8 mouse cellular contexts compared by ENCODE assay signal in genomic region chr8:106140769-106141168, GRCm38 (mm10). TPM values are rescaled to one million over a fixed set of nuclear protein-coding genes. Genes with fewer than 3 reads are reported as not detected.
DNase-seq lines count a peak whose midpoint lies in the region; ATAC-seq and TF ChIP-seq lines count a peak whose summit lies in the region.

No protein-coding gene starts in this region.

- peak; percentile 88 for DNase-seq in embryonic facial prominence, embryonic 14.5 days (ENCODE audit: low spot score)
- DNase-seq in heart, embryonic 10.5 days (ENCODE audit: low spot score), result peak; percentile 92
- peak; percentile 81 to 88 for DNase-seq in kidney, postnatal 25 days
- peak; percentile 83 for DNase-seq in lung, adult 2 months
- peak; percentile 85 for DNase-seq in thymus, adult 2 months

- H3K9me3 ChIP-seq in embryonic facial prominence, embryonic 14.5 days (ENCODE audit: control insufficient read depth, low read length), result no peaks in the 10 kb centered on the region
- no peaks in the 10 kb centered on the region for H3K9me3 ChIP-seq in heart, embryonic 10.5 days

- TF ChIP-seq POLR2A in bone marrow, adult 2 months (IDR thresholded peaks at IDR 0.05; ENCODE audit: borderline replicate concordance, control insufficient read depth, low read depth, low read length), result no peak
- no peak for TF ChIP-seq POLR2A in lung, adult 2 months (IDR thresholded peaks at IDR 0.05; ENCODE audit: borderline replicate concordance, extremely low read depth, low read depth, low read length)
- no peak for TF ChIP-seq POLR2A in thymus, adult 2 months (IDR thresholded peaks at IDR 0.05; ENCODE audit: control insufficient read depth, extremely low read depth, insufficient read depth, low read length, poor library complexity)

- no peak overlapping the region for H3K27ac ChIP-seq in bone marrow, adult 2 months (ENCODE audit: control insufficient read depth, insufficient read depth, low read depth, low read length, poor library complexity)
- H3K27ac ChIP-seq in embryonic facial prominence, embryonic 14.5 days (replicated peaks; ENCODE audit: low read depth, low read length), result no peak overlapping the region
- no peak overlapping the region for H3K27ac ChIP-seq in heart, embryonic 10.5 days
- H3K27ac ChIP-seq in thymus, adult 2 months (ENCODE audit: control insufficient read depth, insufficient read depth, low read length), result no peak overlapping the region

- no peaks in the 10 kb centered on the region; the same call in 1 of the 2 replicates for H3K4me1 ChIP-seq in bone marrow, adult 2 months (ENCODE audit: control insufficient read depth, insufficient read depth, low read length)
- H3K4me1 ChIP-seq in embryonic facial prominence, embryonic 14.5 days (ENCODE audit: control insufficient read depth, insufficient read depth, low read length), result 0 out of 2 replicates have a peak, but pooled peaks cover 4% of the 10 kb centered on the region
- H3K4me1 ChIP-seq in heart, embryonic 10.5 days, result peaks cover 34% of the 10 kb centered on the region
- H3K4me1 ChIP-seq in lung, adult 2 months (ENCODE audit: control insufficient read depth, insufficient read depth, low read length), result peaks cover 6% of the 10 kb centered on the region; the same call in 1 of the 2 replicates
- peaks cover 25% of the 10 kb centered on the region for H3K4me1 ChIP-seq in thymus, adult 2 months (replicated peaks; ENCODE audit: control insufficient read depth, insufficient read depth, low read length)

- H3K4me2 ChIP-seq in embryonic facial prominence, embryonic 14.5 days (ENCODE audit: low read depth, low read length), result no peak overlapping the region

- no peak overlapping the region for H3K4me3 ChIP-seq in bone marrow, adult 2 months (replicated peaks; ENCODE audit: control insufficient read depth, low read depth, low read length)
- H3K4me3 ChIP-seq in embryonic facial prominence, embryonic 14.5 days (ENCODE audit: low read depth, low read length), result no peak overlapping the region
- H3K4me3 ChIP-seq in heart, embryonic 10.5 days, result no peak overlapping the region
- H3K4me3 ChIP-seq in lung, adult 2 months (replicated peaks; ENCODE audit: extremely low read depth, low read depth, low read length), result no peak overlapping the region
- H3K4me3 ChIP-seq in thymus, adult 2 months (ENCODE audit: control insufficient read depth, insufficient read depth, low read length), result no peak overlapping the region

- H3K27me3 ChIP-seq in embryonic facial prominence, embryonic 14.5 days (replicated peaks; ENCODE audit: control insufficient read depth, insufficient read depth, low read length), result peaks cover 21% of the 10 kb centered on the region
- peaks cover 16% of the 10 kb centered on the region for H3K27me3 ChIP-seq in heart, embryonic 10.5 days (ENCODE audit: insufficient read depth, poor library complexity, severe bottlenecking)
- peaks cover 22% of the 10 kb centered on the region for H3K27me3 ChIP-seq in thymus, adult 2 months (ENCODE audit: control insufficient read depth, insufficient read depth, low read length)

- TF ChIP-seq CTCF in bone marrow, adult 2 months (IDR thresholded peaks at IDR 0.05; ENCODE audit: control insufficient read depth, insufficient read depth, low read length), result peak; percentile 85
- TF ChIP-seq CTCF in lung, adult 2 months (IDR thresholded peaks at IDR 0.05; ENCODE audit: insufficient read depth, low read length), result peak; percentile 74
- TF ChIP-seq CTCF in thymus, adult 2 months (IDR thresholded peaks at IDR 0.05; ENCODE audit: borderline replicate concordance, control insufficient read depth, extremely low read depth, insufficient read depth, low read length, poor library complexity), result no peak

- 13% methylated on average over 13 of the region's 13 CpGs for WGBS in bone marrow, adult 2 months
- WGBS in embryonic facial prominence, embryonic 14.5 days, result 13% methylated on average over 13 of the region's 13 CpGs
- WGBS in heart, embryonic 10.5 days, result 17% methylated on average over 13 of the region's 13 CpGs
- 13% methylated on average over 13 of the region's 13 CpGs for WGBS in lung, adult 2 months
- 14% methylated on average over 13 of the region's 13 CpGs for WGBS in thymus, adult 2 months

- H3K9ac ChIP-seq in embryonic facial prominence, embryonic 14.5 days (ENCODE audit: low read depth, low read length), result no peak overlapping the region

- no peaks in the 10 kb centered on the region for H3K36me3 ChIP-seq in embryonic facial prominence, embryonic 14.5 days (ENCODE audit: control insufficient read depth, insufficient read depth, low read length)
- no peaks in the 10 kb centered on the region for H3K36me3 ChIP-seq in heart, embryonic 10.5 days
- H3K36me3 ChIP-seq in thymus, adult 2 months (ENCODE audit: control insufficient read depth, insufficient read depth, low read length), result no peaks in the 10 kb centered on the region

- ATAC-seq in CD4-positive, CD25-positive, alpha-beta regulatory T cell, adult 4 months, result peak; percentile 82
- no peak for ATAC-seq in embryonic facial prominence, embryonic 14.5 days (ENCODE audit: low read depth)
- ATAC-seq in neutrophil, adult 5-6 weeks (ENCODE audit: extremely low read depth, insufficient number of reproducible peaks, low FRiP score, poor library complexity, severe bottlenecking), result peak; percentile 79

RNA-seq across cellular contexts. Expression of gene Esrp2, which starts 4.0 kb away (rescaled TPM):
- polyA plus RNA-seq in CD4-positive, CD25-positive, alpha-beta regulatory T cell, adult 4 months (2017; shearing (Covaris generic)), result not detected
- polyA plus RNA-seq in bone marrow, adult 2 months (2011; ENCODE audit: insufficient read depth, insufficient read length, low replicate concordance, missing spikeins), result not detected in 2 replicates
- polyA plus RNA-seq in embryonic facial prominence, embryonic 14.5 days (2014; fragmentation: Nextera tagmentation; extraction: Ambion mirVana), result 14.9 and 20.0 TPM in 2 replicates
- 2.4 and 5.4 TPM in 2 replicates for polyA plus RNA-seq in heart, embryonic 10.5 days (2016; fragmentation: Nextera tagmentation; extraction: Ambion mirVana)
- 40.1 and 47.0 TPM in 2 replicates for polyA plus RNA-seq in lung, adult 2 months (2012; rRNA removed)
- 0.25 TPM in 1 of 2 replicates, not detected in the other for total RNA-seq in neutrophil, adult 5-6 weeks (2017)
- polyA plus RNA-seq in thymus, adult 2 months (2012; rRNA removed), result 24.5 and 29.9 TPM in 2 replicates

RNA-seq across cellular contexts. Expression of gene Pla2g15, which starts 9.4 kb away (rescaled TPM):
- 1 to 10 TPM; 4.8 to 7.7 TPM for polyA plus RNA-seq in CD4-positive, CD25-positive, alpha-beta regulatory T cell, adult 4 months (2017; shearing (Covaris generic))
- 8.4 and 20.8 TPM in 2 replicates for polyA plus RNA-seq in bone marrow, adult 2 months (2011; ENCODE audit: insufficient read depth, insufficient read length, low replicate concordance, missing spikeins)
- polyA plus RNA-seq in embryonic facial prominence, embryonic 14.5 days (2014; fragmentation: Nextera tagmentation; extraction: Ambion mirVana), result 6.8 and 7.2 TPM in 2 replicates
- polyA plus RNA-seq in heart, embryonic 10.5 days (2016; fragmentation: Nextera tagmentation; extraction: Ambion mirVana), result 10.6 and 13.6 TPM in 2 replicates
- 24.8 and 28.3 TPM in 2 replicates for polyA plus RNA-seq in lung, adult 2 months (2012; rRNA removed)
- 8.5 and 13.6 TPM in 2 replicates for total RNA-seq in neutrophil, adult 5-6 weeks (2017)
- polyA plus RNA-seq in thymus, adult 2 months (2012; rRNA removed), result 17.4 and 18.2 TPM in 2 replicates

RNA-seq across cellular contexts. Expression of gene Slc7a6, which starts 27.9 kb away (rescaled TPM):
- 10 to 100 TPM; 28.6 to 43.7 TPM for polyA plus RNA-seq in CD4-positive, CD25-positive, alpha-beta regulatory T cell, adult 4 months (2017; shearing (Covaris generic))
- 3.7 and 8.3 TPM in 2 replicates for polyA plus RNA-seq in bone marrow, adult 2 months (2011; ENCODE audit: insufficient read depth, insufficient read length, low replicate concordance, missing spikeins)
- polyA plus RNA-seq in embryonic facial prominence, embryonic 14.5 days (2014; fragmentation: Nextera tagmentation; extraction: Ambion mirVana), result 46.9 and 51.6 TPM in 2 replicates
- 47.3 and 67.8 TPM in 2 replicates for polyA plus RNA-seq in heart, embryonic 10.5 days (2016; fragmentation: Nextera tagmentation; extraction: Ambion mirVana)
- 16.5 and 17.3 TPM in 2 replicates for polyA plus RNA-seq in lung, adult 2 months (2012; rRNA removed)
- total RNA-seq in neutrophil, adult 5-6 weeks (2017), result 9.3 and 11.3 TPM in 2 replicates
- polyA plus RNA-seq in thymus, adult 2 months (2012; rRNA removed), result 96.3 and 103 TPM in 2 replicates
